Mouse (Mus musculus): ENCODE results near the gene Ugt1a9.

DNA sequence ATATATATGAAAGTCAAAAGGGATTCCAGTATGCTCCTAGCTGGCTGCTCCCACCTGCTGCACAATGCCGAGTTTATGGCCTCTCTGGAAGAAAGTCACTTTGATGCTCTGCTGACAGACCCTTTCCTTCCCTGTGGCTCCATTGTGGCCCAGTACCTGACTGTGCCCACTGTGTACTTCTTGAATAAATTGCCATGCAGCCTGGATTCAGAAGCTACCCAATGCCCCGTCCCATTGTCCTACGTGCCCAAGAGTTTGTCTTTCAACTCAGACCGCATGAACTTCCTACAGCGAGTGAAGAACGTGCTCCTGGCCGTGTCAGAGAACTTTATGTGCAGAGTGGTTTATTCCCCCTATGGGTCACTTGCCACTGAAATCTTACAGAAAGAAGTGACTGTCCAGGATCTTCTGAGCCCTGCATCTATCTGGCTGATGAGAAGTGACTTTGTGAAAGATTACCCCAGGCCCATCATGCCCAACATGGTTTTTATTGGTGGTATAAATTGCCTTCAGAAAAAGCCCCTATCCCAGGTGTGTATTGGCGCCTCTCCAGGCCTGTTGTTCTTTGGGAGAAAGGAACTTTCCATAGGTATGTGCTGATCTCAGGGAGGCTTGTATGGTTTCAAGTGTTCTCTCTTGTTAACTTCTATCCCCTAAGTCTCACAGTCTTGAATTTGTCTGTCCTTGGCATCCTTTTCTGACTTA, 141.9 kb downstream of the Ugt1a9 start:
- TF ChIP-seq POLR2A (IDR thresholded peaks at IDR 0.05; ENCODE audit: insufficient read depth, low read depth, low read length) (no peak), CTCF (IDR thresholded peaks at IDR 0.05) (no peak), EP300 (IDR thresholded peaks at IDR 0.05; ENCODE audit: insufficient read depth, low read depth, low read length) (no peak)
